Mouse (Mus musculus) thymus, adult 2 months (tissue): ENCODE data around the gene Eef1akmt2. TPM values are rescaled to one million over a fixed set of nuclear protein-coding genes. Genes with fewer than 3 reads are reported as not detected.
A peak's percentile ranks its signal among the peaks of the same experiment; 100 is the strongest.

Experiments
- DNase-seq: peaks from one replicate; pipeline ENCODE4 v3.0.0; 2021
- H3K27ac ChIP-seq: fragments of 200-500 bp; 2 replicates; pipeline ENCODE4 v1.5.1; 2012; ENCODE audit warnings: low read length, control low read depth; ENCODE audit not compliant: control insufficient read depth, insufficient read depth
- H3K27me3 ChIP-seq: fragments of 200-500 bp; 2 replicates; pipeline ENCODE4 v1.6.1; 2012; ENCODE audit warnings: mild to moderate bottlenecking, low read length, moderate library complexity, mixed read lengths; ENCODE audit not compliant: control insufficient read depth, insufficient read depth
- H3K36me3 ChIP-seq: fragments of 200-500 bp; 2 replicates; pipeline ENCODE4 v1.6.1; 2012; ENCODE audit warnings: mild to moderate bottlenecking, low read length, moderate library complexity; ENCODE audit not compliant: control insufficient read depth, insufficient read depth
- H3K4me1 ChIP-seq: fragments of 200-500 bp; replicated peaks from 2 replicates; pipeline ENCODE4 v1.6.1; 2012; ENCODE audit warnings: low read length; ENCODE audit not compliant: control insufficient read depth, insufficient read depth
- H3K4me3 ChIP-seq: fragments of 200-500 bp; 2 replicates; pipeline ENCODE4 v1.5.1; 2012; ENCODE audit warnings: mild to moderate bottlenecking, low read length, control low read depth, moderate library complexity; ENCODE audit not compliant: control insufficient read depth, insufficient read depth
- CTCF ChIP-seq: fragments of 200-500 bp; IDR thresholded peaks from 2 replicates; pipeline ENCODE4 v1.5.1; 2012; ENCODE audit warnings: mild to moderate bottlenecking, control low read depth, low read length, moderate library complexity, borderline replicate concordance; ENCODE audit not compliant: control insufficient read depth, poor library complexity, insufficient read depth; ENCODE audit errors: extremely low read depth
- POLR2A ChIP-seq: fragments of 200-500 bp; IDR thresholded peaks from 2 replicates; pipeline ENCODE4 v1.6.1; 2012; ENCODE audit warnings: mild to moderate bottlenecking, low read length, control low read depth, moderate library complexity; ENCODE audit not compliant: control insufficient read depth, poor library complexity, insufficient read depth; ENCODE audit errors: extremely low read depth
- whole genome bisulfite sequencing: fragments of 180-500 bp; shearing (Covaris S2); methylation state at CpG from one replicate; pipeline ENCODE4 v1.1.7; 2018; 5-methylcytosine and 5-hydroxymethylcytosine counted together
- polyA plus RNA-seq: library from polyadenylated mRNA; depleted of rRNA; stranded (reverse); fragments of >200 nt; gene quantifications from 2 replicates; pipeline ENCODE4 v1.2.3, GENCODE M21; 2012

Eef1akmt2 gene
- polyA plus RNA-seq, 1 experiment: 7.0 TPM

DNA sequence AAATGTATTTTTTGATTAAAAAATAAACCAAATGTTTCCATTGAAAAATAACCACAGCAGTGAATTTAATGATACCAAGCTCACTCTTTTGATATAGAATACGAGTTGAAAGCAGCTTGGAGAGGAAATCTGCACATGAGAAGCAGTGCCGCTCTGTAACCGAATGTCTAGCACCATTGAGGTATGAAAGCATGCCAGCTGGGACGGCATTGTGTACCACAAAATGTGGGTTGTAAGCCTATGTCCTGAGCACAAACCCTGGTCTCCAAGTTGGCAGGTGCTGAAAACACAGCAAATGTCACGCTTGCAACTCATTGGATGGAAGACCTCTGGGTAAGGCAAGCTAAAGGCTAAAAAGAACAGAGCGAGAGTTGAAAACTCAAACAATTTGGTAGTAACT lies 35.4 kb downstream of the Eef1akmt2 start:
- Histone ChIP-seq H3K27ac (no peak overlapping the region), H3K27me3 (no peaks in the 10 kb centered on the region), H3K36me3 (no peaks in the 10 kb centered on the region), H3K4me1 (no peaks in the 10 kb centered on the region; the same call in 1 of the 2 replicates), H3K4me3 (no peak overlapping the region)
- no peak for TF ChIP-seq POLR2A
- TF ChIP-seq CTCF: no peak
- no peak for DNase-seq
- 95% methylated on average over 6 of the region's 6 CpGs for WGBS

DNA sequence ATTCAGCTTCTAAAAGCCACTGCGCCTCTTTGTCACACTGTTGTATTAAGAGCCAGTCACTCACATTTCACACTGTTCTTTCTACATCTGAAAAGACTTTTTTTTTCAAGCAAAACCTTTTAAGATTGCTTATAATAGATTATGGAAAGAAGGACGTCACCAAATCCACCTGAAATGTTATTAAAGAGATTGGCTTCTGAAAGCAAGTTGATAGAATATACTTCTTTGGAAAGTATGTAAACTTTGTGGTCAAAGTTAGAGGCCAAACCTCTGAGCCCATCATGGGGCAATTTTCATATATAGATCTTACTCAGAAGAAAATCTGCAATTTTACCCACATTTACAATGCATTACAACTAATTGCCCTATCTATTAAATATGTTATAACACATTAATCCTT lies 35.9 kb downstream of the Eef1akmt2 start:
- Histone ChIP-seq H3K4me3 (no peak overlapping the region), H3K36me3 (no peaks in the 10 kb centered on the region), H3K27me3 (no peaks in the 10 kb centered on the region), H3K4me1 (no peaks in the 10 kb centered on the region; the same call in 1 of the 2 replicates), H3K27ac (no peak overlapping the region)
- WGBS: 97% methylated on average over 2 of the region's 2 CpGs
- no peak for TF ChIP-seq POLR2A
- no peak for TF ChIP-seq CTCF
- DNase-seq: no peak

DNA sequence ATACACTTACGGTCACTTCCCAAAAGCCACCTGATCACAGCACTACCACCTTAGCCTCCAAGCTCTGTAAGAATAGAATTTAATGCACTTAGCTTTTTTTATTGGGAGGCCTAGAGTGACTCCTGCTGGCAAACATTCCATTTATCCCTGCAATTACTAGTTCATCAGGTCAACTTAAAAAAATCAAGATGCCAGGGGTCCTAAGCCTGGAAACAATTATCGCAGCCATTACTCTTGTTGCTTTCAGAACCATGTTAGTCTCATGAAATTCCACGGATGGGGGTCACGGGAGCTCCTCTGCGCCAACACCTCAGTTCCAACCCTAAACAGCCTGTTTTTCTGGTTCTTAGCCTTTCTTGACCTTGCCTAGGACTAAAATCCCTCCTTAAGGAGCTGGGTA lies 37.4 kb downstream of the Eef1akmt2 start:
- Histone ChIP-seq H3K4me1 (peaks cover 4% of the 10 kb centered on the region), H3K27ac (no peak overlapping the region), H3K36me3 (no peaks in the 10 kb centered on the region), H3K4me3 (no peak overlapping the region), H3K27me3 (no peaks in the 10 kb centered on the region)
- no peak for DNase-seq
- WGBS: 95% methylated on average over 5 of the region's 5 CpGs
- no peak for TF ChIP-seq CTCF

DNA sequence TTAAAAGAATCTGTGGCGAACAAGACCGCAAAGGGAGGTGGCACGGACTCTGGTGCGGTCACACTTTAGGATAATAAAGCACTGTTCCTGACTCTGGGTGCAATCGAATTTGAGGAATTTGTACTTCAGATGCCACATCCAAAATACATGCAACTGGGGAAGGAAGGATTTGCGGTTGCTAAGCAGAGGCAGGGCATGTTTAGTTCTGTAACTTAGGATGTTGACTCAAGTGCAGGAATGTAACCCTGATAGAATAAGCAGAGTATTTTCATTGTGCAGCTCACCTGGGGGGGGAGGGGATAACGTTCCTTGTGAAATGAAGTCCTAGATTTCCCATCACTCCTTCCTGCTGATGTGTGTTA lies 38.4 kb downstream of the Eef1akmt2 start:
- peaks cover 12% of the 10 kb centered on the region for H3K4me1 ChIP-seq
- H3K27ac ChIP-seq: no peak overlapping the region
- no peak for DNase-seq
- H3K27me3 ChIP-seq: no peaks in the 10 kb centered on the region
- H3K4me3 ChIP-seq: peak overlapping the region; percentile 89
- TF ChIP-seq CTCF: no peak
- no peak for TF ChIP-seq POLR2A
- no peaks in the 10 kb centered on the region for H3K36me3 ChIP-seq
- whole genome bisulfite sequencing: 6% methylated on average over 7 of the region's 7 CpGs

DNA sequence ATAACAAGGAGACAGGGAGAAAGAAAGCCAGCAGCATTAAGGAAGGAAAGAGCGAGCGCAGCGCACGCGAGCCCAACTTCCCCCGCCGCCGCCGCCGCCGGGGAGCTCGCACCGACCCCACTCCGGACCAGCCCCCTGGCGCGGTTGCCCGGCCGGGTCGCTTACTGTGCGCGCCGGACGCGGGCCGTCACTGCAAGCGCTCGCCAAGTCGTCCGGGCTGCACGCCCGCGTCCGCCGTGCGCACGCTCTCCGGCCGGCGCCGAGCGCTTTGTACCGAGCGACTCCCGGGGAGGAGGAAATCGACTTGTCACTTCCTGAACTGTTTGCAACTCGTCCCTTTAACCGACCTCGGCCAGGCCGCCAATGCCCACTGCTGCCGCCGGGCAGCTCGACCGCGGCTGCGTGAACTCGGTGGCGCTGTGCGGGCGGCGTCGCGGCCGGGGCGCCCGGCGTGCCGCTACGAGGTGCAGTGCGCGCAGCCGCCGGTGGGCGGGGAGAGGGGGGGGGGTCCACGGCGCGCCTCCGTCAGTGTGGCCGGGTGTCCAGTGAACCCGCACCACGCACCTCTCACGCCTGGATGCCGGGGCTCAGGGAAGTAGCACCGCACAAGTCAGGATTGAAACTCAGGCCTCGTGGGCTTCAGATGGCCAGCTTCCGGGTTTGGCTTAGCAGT lies 38.9 kb downstream of the Eef1akmt2 start, which contains the start of gene Fam53b:
Gene Fam53b (minus strand): TSS at position 471 of the 673 bp plus-strand sequence.
- Histone ChIP-seq H3K4me1 (peaks cover 17% of the 10 kb centered on the region), H3K27ac (peak within 1 kb of the TSS; percentile 97), H3K27me3 (no peaks in the 10 kb centered on the region), H3K4me3 (peak within 1 kb of the TSS; percentile 89), H3K36me3 (no peaks in the 10 kb centered on the region)
- under 1% methylated on average over 74 of the region's 85 CpGs for WGBS
- peak; percentile 61 for DNase-seq
- TF ChIP-seq CTCF (peak; percentile 64), POLR2A (no peak; the same call in 1 of the 2 replicates)

DNA sequence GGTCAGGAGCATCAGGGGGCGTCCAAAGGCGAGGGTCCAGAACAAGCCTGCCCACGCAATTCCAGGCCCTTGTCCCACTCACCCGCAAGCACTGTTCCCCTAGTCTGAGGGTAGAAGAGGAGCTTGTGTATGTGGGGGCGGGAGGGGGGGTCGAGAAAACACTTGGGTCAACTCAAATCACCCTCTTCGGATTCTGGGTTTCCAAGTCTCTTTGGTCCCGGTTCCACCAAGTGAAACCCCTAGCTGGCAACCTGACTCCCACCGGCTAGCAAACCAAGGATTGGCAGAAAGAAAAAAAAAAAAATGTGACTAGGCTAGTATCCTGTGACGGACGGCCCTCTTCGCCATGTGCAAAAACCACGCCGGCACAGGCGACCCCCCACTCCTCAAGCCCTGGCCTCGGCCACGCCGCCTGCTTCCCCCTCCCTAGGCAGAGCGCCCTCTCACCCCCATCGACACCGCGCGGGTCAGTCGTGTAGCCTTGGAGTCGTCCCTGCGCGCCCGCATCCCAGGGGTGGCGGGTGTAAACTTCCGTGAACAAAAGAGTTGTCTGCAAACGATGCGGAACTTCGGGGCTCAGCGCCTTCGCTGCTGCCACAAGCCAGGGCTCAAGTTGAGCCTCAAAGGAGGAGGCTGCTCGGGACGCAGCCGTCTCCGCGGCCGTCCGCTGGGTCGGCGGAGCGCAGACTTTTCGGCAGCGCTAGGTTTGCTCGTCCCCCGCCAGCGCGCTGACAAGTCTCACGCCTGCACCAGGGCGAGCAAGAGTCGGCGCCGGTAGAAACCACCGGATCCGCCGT lies 39.7 kb downstream of the Eef1akmt2 start:
- TF ChIP-seq POLR2A: peak; percentile 56; the same call in 1 of the 2 replicates
- TF ChIP-seq CTCF: no peak
- Histone ChIP-seq H3K27ac (peak overlapping the region; percentile 97), H3K4me3 (peak overlapping the region; percentile 89), H3K36me3 (no peaks in the 10 kb centered on the region), H3K27me3 (no peaks in the 10 kb centered on the region), H3K4me1 (peaks cover 22% of the 10 kb centered on the region)
- under 1% methylated on average over 59 of the region's 59 CpGs for WGBS
- DNase-seq: peak; percentile 71

DNA sequence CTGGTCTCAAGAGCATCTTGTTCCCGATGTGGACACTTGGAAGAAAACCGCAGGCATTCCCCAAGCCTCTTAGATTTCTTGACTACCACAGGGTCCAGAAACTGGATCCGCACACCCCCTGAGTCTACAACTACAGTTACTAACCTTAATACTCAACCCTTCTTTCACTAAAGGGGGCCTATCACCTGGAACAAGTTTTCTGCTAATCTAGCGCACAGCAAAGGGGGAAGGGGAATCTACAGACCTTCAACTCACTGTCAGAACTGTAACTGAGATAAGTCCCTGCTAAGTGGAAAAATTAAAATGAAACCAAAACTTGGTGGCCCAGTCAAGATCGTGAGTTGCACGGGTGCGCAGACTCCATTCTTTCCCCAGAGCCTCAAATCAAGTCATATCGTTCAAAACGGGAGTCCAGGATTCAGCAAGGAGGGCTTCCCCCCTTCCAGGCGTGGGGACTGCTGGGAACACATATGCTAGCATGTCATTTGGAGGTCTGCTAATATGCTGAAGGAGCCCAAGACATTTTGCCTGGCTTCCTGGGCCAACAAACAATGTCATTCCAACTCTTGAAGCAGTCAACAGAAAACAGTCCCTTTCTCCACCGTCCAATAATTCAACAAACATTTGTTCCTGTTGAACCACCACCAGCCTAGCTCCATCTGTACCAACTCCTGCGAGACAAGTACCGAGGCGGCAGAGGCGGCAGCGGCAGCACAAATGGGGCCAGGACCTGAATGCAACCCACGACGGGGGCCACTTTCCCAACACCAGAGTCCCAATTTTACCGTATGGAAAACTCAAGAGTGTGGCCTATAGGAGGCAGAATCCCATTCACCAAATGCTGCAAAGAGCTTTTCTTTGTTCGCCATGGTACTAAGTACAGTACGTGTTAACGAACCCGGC lies 40.5 kb downstream of the Eef1akmt2 start:
- Histone ChIP-seq H3K4me1 (peaks cover 30% of the 10 kb centered on the region), H3K4me3 (peak overlapping the region; percentile 89), H3K36me3 (no peaks in the 10 kb centered on the region), H3K27ac (peak overlapping the region; percentile 97), H3K27me3 (no peaks in the 10 kb centered on the region)
- TF ChIP-seq POLR2A (no peak), CTCF (no peak)
- DNase-seq: peak; percentile 48
- 4% methylated on average over 23 of the region's 23 CpGs for WGBS
